Comparison of ENCODE assay signal across 17 mouse cellular contexts in genomic region chr5:24854827-24855600, GRCm38 (mm10). TPM values are rescaled to one million over a fixed set of nuclear protein-coding genes. Genes with fewer than 3 reads are reported as not detected.
DNase-seq lines count a peak whose midpoint lies in the region; ATAC-seq and TF ChIP-seq lines count a peak whose summit lies in the region.
"Had no signal": no experiment of that assay in that cellular context is flagged by ENCODE, and none has a peak within 500 bp of the region (broad histone marks: within the 10 kb centered on the region; RNA-seq: fewer than 3 reads in every experiment).

No protein-coding gene starts in this region.

- H3K9ac ChIP-seq in liver, embryonic 15.5 days = no peak overlapping the region
- H3K9ac ChIP-seq: hindbrain, embryonic 13.5 days had no signal

- ATAC-seq in G1E (ENCODE audit: extremely low read depth, insufficient number of reproducible peaks, low FRiP score, poor library complexity, severe bottlenecking) = peak; percentile 75; the same call in 1 of the 2 replicates
- peak; percentile 97 for ATAC-seq in liver, embryonic 15.5 days (ENCODE audit: insufficient read depth)
- no peak for ATAC-seq in CD4-positive, CD25-positive, alpha-beta regulatory T cell, adult 4 months
- ATAC-seq: activated CD4-positive, CD25-positive, alpha-beta regulatory T cell, adult 4 months; forebrain, embryonic 14.5 days; Patski had no signal

- H3K4me1 ChIP-seq in heart, embryonic 10.5 days = peaks cover 10% of the 10 kb centered on the region
- H3K4me1 ChIP-seq in G1E (ENCODE audit: insufficient read depth, low read depth, low read length) = 0 out of 2 replicates have a peak, but pooled peaks cover 6% of the 10 kb centered on the region
- peaks cover 46% of the 10 kb centered on the region for H3K4me1 ChIP-seq in erythroblast, embryonic 14.5 days (ENCODE audit: control insufficient read depth)
- peaks cover 34% of the 10 kb centered on the region for H3K4me1 ChIP-seq in liver, embryonic 15.5 days (replicated peaks)
- H3K4me1 ChIP-seq: hindbrain, embryonic 13.5 days had no signal

- no peaks in the 10 kb centered on the region for H3K9me3 ChIP-seq in heart, embryonic 10.5 days
- H3K9me3 ChIP-seq in G1E (replicated peaks) = no peaks in the 10 kb centered on the region
- H3K9me3 ChIP-seq in erythroblast, embryonic 14.5 days (ENCODE audit: control insufficient read depth, low read length) = no peaks in the 10 kb centered on the region
- H3K9me3 ChIP-seq in liver, embryonic 15.5 days (replicated peaks) = no peaks in the 10 kb centered on the region
- H3K9me3 ChIP-seq: hindbrain, embryonic 13.5 days had no signal

- H3K4me3 ChIP-seq in heart, embryonic 10.5 days = no peak overlapping the region
- H3K4me3 ChIP-seq in G1E (ENCODE audit: low read depth, low read length) = no peak overlapping the region
- H3K4me3 ChIP-seq in erythroblast, embryonic 14.5 days (replicated peaks) = peak overlapping the region; percentile 27
- no peak overlapping the region for H3K4me3 ChIP-seq in liver, embryonic 15.5 days (replicated peaks)
- H3K4me3 ChIP-seq: hindbrain, embryonic 13.5 days; left cerebral cortex, adult 2 months had no signal

- no peaks in the 10 kb centered on the region; the same call in 1 of the 2 replicates for H3K27me3 ChIP-seq in heart, embryonic 10.5 days (ENCODE audit: insufficient read depth, poor library complexity, severe bottlenecking)
- peaks cover 18% of the 10 kb centered on the region; the same call in 1 of the 2 replicates for H3K27me3 ChIP-seq in G1E (ENCODE audit: insufficient read depth, low read length)
- H3K27me3 ChIP-seq in erythroblast, embryonic 14.5 days (ENCODE audit: control insufficient read depth) = no peaks in the 10 kb centered on the region
- no peaks in the 10 kb centered on the region for H3K27me3 ChIP-seq in liver, embryonic 15.5 days
- H3K27me3 ChIP-seq: hindbrain, embryonic 13.5 days; Patski had no signal

- H3K36me3 ChIP-seq in heart, embryonic 10.5 days = no peaks in the 10 kb centered on the region
- H3K36me3 ChIP-seq in G1E (replicated peaks) = no peaks in the 10 kb centered on the region
- no peaks in the 10 kb centered on the region for H3K36me3 ChIP-seq in erythroblast, embryonic 14.5 days (ENCODE audit: control insufficient read depth)
- no peaks in the 10 kb centered on the region for H3K36me3 ChIP-seq in liver, embryonic 15.5 days (replicated peaks)
- H3K36me3 ChIP-seq: hindbrain, embryonic 13.5 days had no signal

- peak overlapping the region; percentile 51 for H3K4me2 ChIP-seq in liver, embryonic 15.5 days
- H3K4me2 ChIP-seq: hindbrain, embryonic 13.5 days had no signal

- H3K27ac ChIP-seq in heart, embryonic 10.5 days = peak overlapping the region; percentile 3; the same call in 1 of the 2 replicates
- peak overlapping the region; percentile 79 for H3K27ac ChIP-seq in liver, embryonic 15.5 days (replicated peaks)
- H3K27ac ChIP-seq: hindbrain, embryonic 13.5 days; kidney, postnatal 0 days; left cerebral cortex, adult 2 months had no signal

- no peak for TF ChIP-seq CTCF in G1E (IDR thresholded peaks at IDR 0.05; ENCODE audit: low read depth, low read length)

- DNase-seq in heart, embryonic 10.5 days (ENCODE audit: low spot score) = no peak
- DNase-seq in heart, adult 9 months (ENCODE audit: low spot score in 2 of 2) = no peak
- no peak for DNase-seq in G1E (ENCODE audit: low spot score)
- DNase-seq in left cerebral cortex, adult 11 months (ENCODE audit: low spot score) = no peak
- no peak for DNase-seq in neural tube, embryonic 10.5 days (ENCODE audit: extremely low spot score, low spot score)
- DNase-seq: embryo, embryonic 11 days; kidney, adult 11 months; retina, postnatal 1 day had no signal

- WGBS in heart, embryonic 10.5 days = 51% methylated on average over 3 of the region's 3 CpGs
- 30% methylated on average over 3 of the region's 3 CpGs for WGBS in liver, embryonic 15.5 days (ENCODE audit: insufficient replicate concordance)

RNA-seq across cellular contexts. Expression of gene Rheb, which starts 12.6 kb away (rescaled TPM):
- polyA plus RNA-seq in heart, embryonic 10.5 days (2016; fragmentation: Nextera tagmentation; extraction: Ambion mirVana) = 219 and 225 TPM in 2 replicates
- total RNA-seq in G1E (2014; fragmentation: Nextera tagmentation) (65.1 and 81.2 TPM in 2 replicates), G1E (2017) (47.9 and 55.3 TPM in 2 replicates)
- 20.5 and 22.1 TPM in 2 replicates for polyA plus RNA-seq in G1E (2012)
- 1.2 and 1.9 TPM in 2 replicates for polyA plus RNA-seq in erythroblast, embryonic 14.5 days (2012)
- 68.4 and 72.0 TPM in 2 replicates for polyA plus RNA-seq in liver, embryonic 15.5 days (2015; fragmentation: Nextera tagmentation; extraction: Ambion mirVana)
- 10 to 100 TPM; 72.8 to 96.1 TPM for polyA plus RNA-seq in CD4-positive, CD25-positive, alpha-beta regulatory T cell, adult 4 months (2017; shearing (Covaris generic))
